Mouse (Mus musculus) liver, adult (tissue): ENCODE results near the gene Ctse.

Experiments used
- GATA4 ChIP-seq: IDR thresholded peaks from 2 replicates; pipeline ENCODE4 v1.6.1; 2014; ENCODE audit warnings: mild to moderate bottlenecking, low read length; ENCODE audit not compliant: insufficient replicate concordance

Gene Ctse

DNA sequence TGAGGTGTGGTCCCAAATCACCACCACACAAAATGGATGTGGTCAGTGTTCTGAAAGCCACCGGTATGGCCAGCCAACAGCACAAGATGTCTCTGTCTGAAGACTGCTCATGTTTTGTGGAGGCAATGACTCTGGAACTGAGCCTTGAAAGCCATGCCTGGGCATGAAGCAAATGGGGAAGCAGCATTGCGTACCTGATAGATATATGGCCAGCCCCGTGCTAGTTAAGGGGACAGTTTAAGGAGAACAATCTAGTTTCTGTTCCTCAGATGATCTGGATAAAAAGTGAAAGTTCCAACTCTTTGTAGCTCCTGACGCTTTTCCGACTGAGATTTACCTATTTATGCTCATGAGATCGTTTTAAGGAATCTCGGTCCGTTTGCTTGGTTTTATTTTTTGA, 33.0 kb downstream of the Ctse start:
- TF ChIP-seq GATA4, result no peak

DNA sequence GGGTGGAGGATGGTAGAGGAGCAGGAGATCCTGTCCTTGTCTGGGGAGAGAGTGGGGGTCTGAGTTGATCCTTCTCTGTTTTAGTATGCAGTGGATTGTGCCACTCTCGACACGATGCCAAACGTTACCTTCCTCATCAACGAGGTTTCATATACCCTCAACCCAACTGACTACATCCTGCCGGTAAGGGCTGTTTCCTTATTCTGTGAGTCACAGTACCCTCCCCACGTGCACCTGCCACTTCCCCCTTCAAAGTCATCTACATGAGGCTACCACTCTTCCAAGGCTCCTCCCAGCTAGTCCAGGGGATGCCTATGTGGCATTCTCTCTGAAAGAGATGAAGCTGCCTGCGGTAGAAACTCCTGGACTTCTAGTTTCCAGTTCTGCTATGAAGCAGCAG, 34.3 kb downstream of the Ctse start:
- no peak for TF ChIP-seq GATA4

DNA sequence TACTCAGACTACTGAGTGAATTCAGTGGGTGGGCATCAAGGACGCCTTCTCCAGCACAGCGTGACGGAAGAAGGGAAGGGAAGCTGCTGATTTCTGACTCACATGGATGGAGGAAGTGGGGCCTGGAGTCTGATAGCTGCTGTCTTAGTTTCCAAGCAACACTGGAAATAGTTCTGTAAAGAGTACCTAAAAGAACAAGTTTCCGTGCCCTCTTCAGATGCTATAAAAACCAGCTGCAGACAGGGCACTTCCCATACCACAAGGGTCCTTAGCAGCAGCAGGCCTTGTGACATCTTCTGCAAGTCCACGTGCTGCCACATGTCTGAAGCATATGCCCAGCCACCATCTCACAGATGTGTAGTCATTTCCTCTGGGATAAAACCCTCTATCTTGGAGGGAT, 41.5 kb downstream of the Ctse start:
- no peak for TF ChIP-seq GATA4

DNA sequence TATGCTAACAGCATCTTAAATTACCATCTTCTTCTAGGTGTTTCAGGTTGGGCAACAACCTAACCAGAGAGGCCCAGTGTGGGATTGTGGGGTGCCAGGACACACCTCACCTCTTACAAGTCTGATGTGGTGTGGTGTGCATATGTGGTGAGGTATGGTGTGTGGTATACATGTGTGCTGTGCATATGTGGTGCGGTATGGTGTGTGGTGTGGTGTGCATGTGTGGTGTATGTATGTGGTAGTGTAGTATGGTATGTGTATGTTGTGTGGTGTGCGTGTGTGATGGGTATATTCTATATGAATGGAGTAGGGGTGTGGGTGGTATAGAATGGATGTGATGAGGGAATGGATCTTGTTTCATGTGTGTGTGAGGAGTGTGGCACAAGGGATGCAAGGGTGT, 49.6 kb downstream of the Ctse start:
- TF ChIP-seq GATA4, result no peak

DNA sequence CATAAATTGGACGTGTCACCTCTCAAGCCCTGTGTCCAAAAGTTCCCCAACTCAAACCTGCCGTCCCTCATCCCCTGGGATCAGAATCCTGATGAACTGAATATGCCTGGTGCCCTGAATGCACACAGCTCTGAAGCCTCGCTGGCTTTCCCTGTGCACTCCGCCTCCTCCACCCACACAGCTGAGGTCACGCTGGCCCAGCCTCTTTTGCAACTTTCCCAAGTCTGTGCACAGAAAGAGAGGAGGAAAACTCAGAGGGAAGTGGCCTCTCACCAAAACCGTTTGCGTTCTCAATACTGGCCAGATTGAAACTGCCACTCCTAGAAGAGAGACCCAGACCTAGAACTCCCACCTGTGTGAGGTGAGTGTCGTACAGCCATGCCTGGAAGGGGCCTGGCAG, 50.4 kb downstream of the Ctse start, which contains the start of gene Rab7b:
Rab7b (plus strand) TSS at position 221 of the 400 bp plus-strand sequence.
- TF ChIP-seq GATA4, result no peak

DNA sequence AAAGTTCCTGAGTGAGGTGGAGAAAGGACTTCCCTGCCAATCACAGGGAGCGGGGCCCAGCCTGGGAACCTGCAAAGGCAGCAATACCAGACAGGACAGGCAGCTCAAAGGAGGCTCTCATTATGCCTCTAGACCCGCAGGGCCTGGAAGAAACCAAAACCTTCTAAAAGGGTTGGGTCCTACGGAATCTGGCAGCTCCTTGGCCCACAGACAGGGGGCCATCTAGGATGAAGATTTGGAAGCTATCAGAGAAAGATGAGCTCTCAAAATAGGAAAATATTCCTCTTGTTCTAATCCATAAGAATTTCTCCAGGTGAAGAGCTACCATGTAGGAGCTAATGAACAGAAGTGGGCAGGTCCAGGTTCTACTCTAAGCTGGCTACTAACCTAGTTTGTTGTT, 50.9 kb downstream of the Ctse start:
- TF ChIP-seq GATA4, result no peak

DNA sequence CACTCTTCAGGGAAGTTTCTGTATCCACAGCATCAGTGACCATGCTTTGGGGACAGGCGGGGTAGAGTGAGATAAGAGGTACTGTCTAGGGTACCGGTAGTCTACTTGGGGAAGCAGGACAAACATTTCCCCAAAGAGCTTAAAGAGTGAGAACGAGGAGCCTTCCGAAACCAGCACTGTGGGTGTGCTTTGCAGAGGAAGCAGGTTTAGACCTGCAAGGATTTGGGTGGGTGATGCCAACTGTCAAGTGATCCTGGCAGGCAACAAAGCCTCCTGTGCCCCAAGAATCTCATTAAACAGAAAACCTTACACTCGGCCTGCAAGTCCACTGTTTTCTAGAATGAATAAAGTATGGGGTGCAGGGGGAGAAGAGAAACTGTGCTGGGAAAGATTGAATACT, 51.8 kb downstream of the Ctse start:
- no peak for TF ChIP-seq GATA4

DNA sequence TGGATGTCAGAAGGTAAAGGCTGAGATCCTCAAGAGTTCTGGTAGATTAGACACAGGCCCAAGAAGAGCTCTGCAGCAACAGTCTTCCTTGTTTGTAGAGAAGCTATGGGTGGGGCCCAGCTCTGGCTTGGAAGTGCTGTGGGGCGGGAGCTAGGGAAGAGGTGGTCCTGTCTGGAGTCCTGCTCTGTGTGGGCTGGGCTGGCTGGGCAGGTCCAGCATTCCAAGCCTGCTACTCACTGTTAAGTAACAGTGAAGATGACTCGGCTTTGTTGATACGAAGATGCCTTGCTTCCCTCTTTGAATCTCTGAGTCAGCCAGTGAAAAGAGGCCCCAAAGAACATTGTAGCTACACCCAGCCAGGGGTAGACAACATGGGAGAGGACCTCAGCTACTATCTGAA, 52.3 kb downstream of the Ctse start:
- TF ChIP-seq GATA4, result no peak

DNA sequence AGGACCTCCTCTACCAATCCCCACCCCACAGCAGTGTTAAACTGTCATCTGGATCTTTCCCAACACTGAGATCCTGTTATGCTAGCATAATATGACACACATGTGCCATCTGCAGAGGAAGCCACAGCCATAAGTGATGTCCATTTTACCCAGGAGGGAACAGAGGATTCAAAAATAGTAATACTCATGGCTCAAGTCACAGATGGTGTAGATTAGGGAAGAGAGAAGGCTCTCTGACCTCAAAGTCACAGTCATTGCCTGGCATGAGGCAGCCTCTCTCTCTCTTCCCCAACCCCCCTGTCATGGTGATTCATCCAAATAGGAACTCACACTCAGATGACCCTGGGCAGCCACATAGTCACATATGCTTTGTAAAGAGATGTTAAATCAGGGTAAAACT, 53.2 kb downstream of the Ctse start:
- no peak for TF ChIP-seq GATA4

DNA sequence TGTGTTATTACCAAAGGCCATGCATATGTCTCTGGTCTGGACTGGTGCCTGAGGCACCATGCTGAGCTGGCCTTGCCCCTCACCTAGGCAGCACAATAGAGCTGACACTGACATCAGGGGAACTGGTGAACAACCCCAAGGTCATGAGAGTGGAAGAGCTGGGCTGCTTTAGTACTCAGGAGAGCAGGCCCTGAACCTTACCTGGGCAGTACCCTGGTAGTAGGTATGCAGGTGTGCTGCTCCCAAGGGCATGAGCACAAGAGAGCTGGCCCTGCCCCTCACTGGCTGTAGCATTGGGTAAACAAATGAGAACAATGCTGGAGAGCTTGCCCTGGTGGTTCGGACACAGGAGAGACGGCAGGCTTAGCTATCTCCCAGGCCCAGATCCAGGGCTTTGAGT, 57.2 kb downstream of the Ctse start:
- TF ChIP-seq GATA4, result no peak

DNA sequence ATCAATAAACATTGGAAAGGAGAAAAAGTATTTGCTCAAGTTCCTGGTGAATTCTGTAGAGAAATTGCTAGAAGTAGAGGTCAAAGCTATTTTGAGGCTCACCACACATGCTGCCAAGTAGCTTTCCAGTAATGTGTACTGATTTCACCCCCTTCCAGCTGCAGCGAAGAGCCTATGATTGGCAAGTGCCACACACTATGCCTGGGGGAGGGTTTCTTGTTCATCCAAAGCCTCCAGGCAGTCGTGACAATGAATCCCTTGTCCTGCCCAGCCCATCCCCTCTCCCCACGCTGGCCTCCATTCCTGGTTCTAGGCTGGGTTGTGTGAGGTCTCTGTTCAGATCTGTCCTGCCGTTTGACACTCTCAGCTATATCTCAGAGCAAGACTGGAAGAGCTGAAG, 58.2 kb downstream of the Ctse start:
- TF ChIP-seq GATA4, result no peak

DNA sequence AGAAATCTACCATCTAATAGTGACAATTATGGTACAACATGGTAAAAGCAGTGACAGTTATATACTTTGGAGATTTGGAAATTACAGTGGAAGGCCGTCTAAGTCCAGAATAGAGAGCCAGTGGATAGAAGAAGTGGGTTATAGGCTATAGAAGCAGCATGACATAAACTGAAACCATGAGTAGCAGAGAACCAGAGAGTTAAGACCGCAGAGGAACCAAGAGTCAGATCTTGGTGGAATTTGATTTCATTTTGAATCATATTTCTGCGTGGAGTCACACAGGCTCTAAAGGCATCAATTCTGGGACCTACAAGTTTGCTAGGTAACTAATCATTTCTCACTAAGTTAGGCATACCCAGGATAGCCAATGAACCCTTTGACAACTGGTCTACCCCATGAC, 60.7 kb downstream of the Ctse start:
- no peak for TF ChIP-seq GATA4

DNA sequence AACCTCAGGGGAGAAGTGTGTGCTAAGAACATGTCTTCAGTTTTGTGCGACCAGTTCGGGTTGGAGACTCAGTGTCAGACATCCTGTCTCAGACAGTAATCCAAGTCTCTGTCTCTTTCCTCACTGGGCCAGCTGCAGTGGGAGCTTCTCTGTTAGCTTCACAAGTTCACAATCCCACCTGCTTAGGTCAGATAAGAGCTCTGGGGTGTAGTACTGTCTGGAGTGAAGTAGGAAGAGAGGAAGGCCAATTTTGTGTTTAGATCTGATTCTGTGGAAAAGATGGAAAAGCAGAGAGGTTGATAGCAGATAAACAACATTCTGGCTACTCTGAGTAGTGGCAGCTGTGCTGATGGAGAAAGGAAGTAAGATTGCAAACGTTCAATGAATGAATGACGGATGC, 61.5 kb downstream of the Ctse start:
- TF ChIP-seq GATA4, result no peak

DNA sequence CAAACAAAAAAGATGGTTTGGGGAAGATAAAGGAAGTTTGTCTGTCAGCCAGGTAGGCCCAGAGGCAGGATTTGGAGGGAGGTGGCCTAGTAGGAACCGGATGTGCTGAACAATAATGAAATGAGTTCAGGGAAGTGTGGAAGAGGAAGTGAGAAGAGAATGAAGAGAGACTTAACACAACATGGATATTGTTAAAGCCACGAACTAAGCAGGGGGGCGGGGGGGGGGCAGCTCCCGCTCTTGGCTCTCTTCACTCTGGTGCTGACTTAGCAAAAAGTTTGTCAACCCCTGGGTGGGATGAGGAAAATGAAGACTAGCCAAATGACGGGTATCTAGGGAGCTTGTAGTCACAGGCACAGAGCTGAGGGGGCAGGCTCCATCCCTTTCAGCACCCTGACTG, 62.3 kb downstream of the Ctse start:
- no peak for TF ChIP-seq GATA4

DNA sequence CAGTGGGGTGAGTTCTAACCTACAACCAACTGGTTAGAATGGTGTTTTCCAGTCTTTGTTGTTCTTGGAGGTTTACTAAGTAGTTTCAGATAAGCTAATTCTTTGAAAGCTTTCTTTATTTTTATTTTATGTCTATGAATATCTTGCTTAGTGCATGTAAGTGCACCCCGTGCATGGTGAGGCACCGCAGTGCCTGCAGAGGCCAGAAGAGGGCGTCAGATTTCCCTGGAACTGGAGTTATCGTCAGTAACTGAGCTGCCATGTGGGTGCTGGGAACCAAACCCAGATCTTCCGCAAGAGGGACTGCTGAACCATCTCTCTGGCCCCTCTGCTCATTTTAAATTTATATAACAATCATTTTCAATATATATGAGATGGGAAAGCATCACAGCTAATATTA, 63.3 kb downstream of the Ctse start:
- no peak for TF ChIP-seq GATA4

DNA sequence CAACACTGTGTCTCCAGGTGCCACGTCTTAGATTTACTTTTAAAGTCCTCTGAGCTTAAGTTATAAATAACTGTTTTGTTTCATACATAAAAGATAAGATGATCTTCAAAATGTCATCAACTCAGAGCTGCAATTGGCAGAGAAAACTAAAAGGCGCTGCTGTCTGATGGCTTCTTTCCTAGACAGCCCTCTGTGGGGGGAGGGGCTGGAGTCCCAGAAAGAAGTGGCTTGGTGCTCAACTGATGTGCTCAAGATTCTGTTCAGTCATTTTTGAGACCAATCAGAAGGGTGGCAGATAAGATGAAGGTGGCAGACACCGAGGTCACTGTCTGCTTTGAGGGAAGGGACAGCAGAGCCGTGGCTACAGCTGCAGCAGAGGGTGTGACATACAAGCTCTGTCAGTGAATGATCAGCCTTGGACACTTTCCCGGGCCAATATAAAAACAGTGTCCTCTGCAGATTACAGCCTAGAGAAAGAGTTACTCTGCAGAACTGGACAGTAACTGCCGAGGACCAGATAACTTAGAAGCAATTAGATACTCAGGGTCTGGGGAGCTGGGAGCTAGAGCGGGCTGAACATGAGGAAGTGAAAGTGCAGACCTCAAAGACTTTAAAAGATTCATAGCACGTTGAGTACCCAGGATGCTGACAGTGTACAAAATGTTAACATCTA, 64.1 kb downstream of the Ctse start:
- TF ChIP-seq GATA4, result no peak

DNA sequence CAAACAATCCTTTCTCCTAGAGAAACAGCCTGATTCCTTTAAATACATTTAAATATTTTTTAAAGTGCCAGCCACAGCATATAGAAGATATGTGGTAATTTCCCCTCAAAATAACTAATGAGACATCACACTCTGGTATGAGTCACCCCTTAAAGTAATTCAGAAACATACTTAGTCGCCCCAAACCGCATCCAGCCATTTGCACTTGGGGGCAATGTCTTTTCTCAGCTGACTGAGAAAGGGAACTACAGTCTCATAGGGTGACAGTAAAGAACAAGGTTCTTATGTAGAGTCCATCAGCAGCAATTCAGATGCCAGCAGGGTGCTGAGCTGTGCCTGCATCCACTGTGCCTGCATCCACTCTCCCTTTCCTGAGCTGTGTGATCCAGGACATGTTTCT, 65.4 kb downstream of the Ctse start:
- no peak for TF ChIP-seq GATA4

DNA sequence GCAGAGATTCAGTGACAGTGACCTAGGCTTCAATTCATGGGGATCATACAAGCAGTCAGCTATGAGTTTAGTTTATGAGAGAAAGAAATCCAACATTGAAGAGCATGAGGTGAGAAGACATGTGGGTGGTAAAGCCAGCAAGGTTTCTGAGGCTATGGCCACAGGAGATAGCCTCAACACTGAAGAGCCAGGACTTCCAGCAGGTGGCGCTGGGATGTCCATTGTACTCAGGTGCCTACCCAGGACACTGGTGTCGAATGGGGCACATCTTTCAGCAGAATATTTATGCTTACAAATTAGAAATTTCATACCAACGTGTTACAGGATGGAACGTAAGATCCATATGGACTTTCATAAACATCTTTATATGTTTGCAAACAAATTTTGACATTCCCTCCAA, 70.2 kb downstream of the Ctse start:
- no peak for TF ChIP-seq GATA4

DNA sequence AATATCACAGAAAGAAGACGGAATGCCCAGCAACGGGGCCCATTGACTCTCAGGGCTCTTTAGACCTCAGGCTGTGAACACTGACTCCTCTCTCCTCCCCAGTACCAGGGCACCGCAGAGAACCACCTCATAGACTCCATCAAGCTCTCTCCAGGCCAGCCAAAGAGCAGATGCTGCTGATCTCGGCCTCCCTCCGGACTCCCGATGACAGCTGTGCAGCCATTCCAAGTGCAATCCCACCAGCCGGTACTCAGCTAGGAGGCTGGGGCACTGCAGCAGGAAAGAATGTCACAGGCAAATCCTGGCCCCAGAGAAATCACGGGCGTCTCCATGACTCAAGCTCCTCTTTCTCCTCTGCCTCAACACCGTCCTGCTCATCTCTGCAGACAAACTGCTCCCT, 73.4 kb downstream of the Ctse start:
- no peak for TF ChIP-seq GATA4
